Mouse (Mus musculus) testis, adult 2 months (tissue): Measurements from ENCODE around the gene 1700029H14Rik.

Source experiments
- CTCF ChIP-seq: fragments of 200-500 bp; IDR thresholded peaks from 2 replicates; pipeline ENCODE4 v1.5.1; 2012; ENCODE audit warnings: low read depth, mild to moderate bottlenecking, inconsistent platforms, low read length, moderate library complexity; ENCODE audit not compliant: control insufficient read depth, insufficient read depth, insufficient replicate concordance
- POLR2A ChIP-seq: fragments of 200-500 bp; IDR thresholded peaks from 2 replicates; pipeline ENCODE4 v1.6.1; 2012; ENCODE audit warnings: low read depth, mild to moderate bottlenecking, inconsistent platforms, low read length, moderate library complexity; ENCODE audit not compliant: control insufficient read depth

- TF ChIP-seq CTCF: peak; percentile 59; the same call in 1 of the 2 replicates
- no peak for TF ChIP-seq POLR2A
Measured at GRCm38 (mm10) chr8:13550718-13551573, 11.3 kb downstream of the 1700029H14Rik start.
